Comparison of ENCODE assay signal across 8 mouse cellular contexts in genomic region chr9:70141885-70142326, GRCm38 (mm10). TPM values are rescaled to one million over a fixed set of nuclear protein-coding genes. Genes with fewer than 3 reads are reported as not detected.
A peak's percentile ranks its signal among the peaks of the same experiment; 100 is the strongest.
DNase-seq lines count a peak whose midpoint lies in the region; ATAC-seq and TF ChIP-seq lines count a peak whose summit lies in the region.

No protein-coding gene starts in this region.

- no peaks in the 10 kb centered on the region for H3K9me3 ChIP-seq in heart, embryonic 12.5 days (replicated peaks)
- no peaks in the 10 kb centered on the region for H3K9me3 ChIP-seq in forebrain, postnatal 0 days (ENCODE audit: low read length)
- no peaks in the 10 kb centered on the region for H3K9me3 ChIP-seq in liver, embryonic 13.5 days (replicated peaks)
- no peaks in the 10 kb centered on the region for H3K9me3 ChIP-seq in stomach, embryonic 15.5 days

- peak overlapping the region; percentile 97 for H3K4me2 ChIP-seq in heart, embryonic 12.5 days
- H3K4me2 ChIP-seq in forebrain, postnatal 0 days (ENCODE audit: low read depth) = peak overlapping the region; percentile 78
- peak overlapping the region; percentile 60 for H3K4me2 ChIP-seq in liver, embryonic 13.5 days
- peak overlapping the region; percentile 95 for H3K4me2 ChIP-seq in stomach, embryonic 15.5 days

- intact Hi-C loops in heart, postnatal 10 days (cut with DNase I) = no loop called here

- 5% methylated on average over 11 of the region's 11 CpGs for WGBS in heart, embryonic 12.5 days
- 3% methylated on average over 11 of the region's 11 CpGs for WGBS in forebrain, postnatal 0 days
- WGBS in liver, embryonic 13.5 days (ENCODE audit: insufficient replicate concordance) = 9% methylated on average over 11 of the region's 11 CpGs
- 7% methylated on average over 11 of the region's 11 CpGs for WGBS in stomach, embryonic 15.5 days

- no peak overlapping the region for H3K27ac ChIP-seq in heart, embryonic 12.5 days (ENCODE audit: poor library complexity, severe bottlenecking)
- H3K27ac ChIP-seq in forebrain, postnatal 0 days (ENCODE audit: low read depth, low read length) = peak overlapping the region; percentile 76
- no peak overlapping the region for H3K27ac ChIP-seq in liver, embryonic 13.5 days
- H3K27ac ChIP-seq in stomach, embryonic 15.5 days = no peak overlapping the region

- DNase-seq in heart, postnatal 10 days = no peak
- peak; percentile 36 for DNase-seq in ES-CJ7 (ENCODE audit: low read depth, low spot score)
- DNase-seq in forebrain, postnatal 0 days = peak; percentile 55
- DNase-seq in liver, embryonic 13.5 days = no peak
- DNase-seq in urinary bladder, postnatal 14 days (ENCODE audit: low spot score) = no peak

- ATAC-seq in heart, embryonic 12.5 days (ENCODE audit: insufficient number of reproducible peaks, low FRiP score) = no peak
- peak; percentile 27 for ATAC-seq in forebrain, postnatal 0 days
- no peak for ATAC-seq in liver, embryonic 13.5 days (ENCODE audit: low read depth)
- ATAC-seq in stomach, embryonic 15.5 days (ENCODE audit: insufficient read depth, low FRiP score, low read depth) = no peak
- ATAC-seq in megakaryocyte progenitor cell, adult 5-6 weeks (replicated peaks; ENCODE audit: poor library complexity) = no peak

- H3K27me3 ChIP-seq in heart, embryonic 12.5 days (replicated peaks) = peaks cover 22% of the 10 kb centered on the region; the same call in 1 of the 2 replicates
- no peaks in the 10 kb centered on the region for H3K27me3 ChIP-seq in forebrain, postnatal 0 days (ENCODE audit: insufficient read depth, low read length)
- H3K27me3 ChIP-seq in liver, embryonic 13.5 days = peaks cover 50% of the 10 kb centered on the region
- 0 out of 2 replicates have a peak, but pooled peaks cover 5% of the 10 kb centered on the region for H3K27me3 ChIP-seq in stomach, embryonic 15.5 days (replicated peaks)

- peak overlapping the region; percentile 80 for H3K4me3 ChIP-seq in heart, embryonic 12.5 days
- H3K4me3 ChIP-seq in forebrain, postnatal 0 days (ENCODE audit: low read depth, low read length) = peak overlapping the region; percentile 74
- peak overlapping the region; percentile 54; the same call in 1 of the 2 replicates for H3K4me3 ChIP-seq in liver, embryonic 13.5 days (replicated peaks)
- peak overlapping the region; percentile 59 for H3K4me3 ChIP-seq in stomach, embryonic 15.5 days (replicated peaks)

- TF ChIP-seq CTCF in forebrain, postnatal 0 days (IDR thresholded peaks at IDR 0.05; ENCODE audit: low read depth) = no peak

- peaks cover 31% of the 10 kb centered on the region for H3K4me1 ChIP-seq in heart, embryonic 12.5 days (replicated peaks)
- peaks cover 4% of the 10 kb centered on the region; the same call in 1 of the 2 replicates for H3K4me1 ChIP-seq in forebrain, postnatal 0 days (ENCODE audit: insufficient read depth)
- H3K4me1 ChIP-seq in liver, embryonic 13.5 days (replicated peaks) = 0 out of 2 replicates have a peak, but pooled peaks cover 8% of the 10 kb centered on the region
- H3K4me1 ChIP-seq in stomach, embryonic 15.5 days = peaks cover 8% of the 10 kb centered on the region; the same call in 1 of the 2 replicates

- 0 out of 2 replicates have a peak overlapping the region, but pooled peaks have one; percentile 77 for H3K9ac ChIP-seq in heart, embryonic 12.5 days
- H3K9ac ChIP-seq in forebrain, postnatal 0 days = peak overlapping the region; percentile 72
- H3K9ac ChIP-seq in liver, embryonic 13.5 days = no peak overlapping the region
- H3K9ac ChIP-seq in stomach, embryonic 15.5 days = no peak overlapping the region

- no peaks in the 10 kb centered on the region for H3K36me3 ChIP-seq in heart, embryonic 12.5 days
- H3K36me3 ChIP-seq in forebrain, postnatal 0 days (ENCODE audit: insufficient read depth) = no peaks in the 10 kb centered on the region
- no peaks in the 10 kb centered on the region for H3K36me3 ChIP-seq in liver, embryonic 13.5 days
- no peaks in the 10 kb centered on the region for H3K36me3 ChIP-seq in stomach, embryonic 15.5 days

RNA-seq across cellular contexts. Expression of gene Fam81a, which starts 0.5 kb away (rescaled TPM):
- 31.5 and 35.0 TPM in 2 replicates for polyA plus RNA-seq in heart, embryonic 12.5 days (2016; fragmentation: Nextera tagmentation; extraction: Ambion mirVana)
- total RNA-seq in heart, postnatal 10 days (2021) = 10 to 100 TPM; 20.2 to 20.8 TPM
- total RNA-seq in forebrain, postnatal 0 days (2014; rRNA removed) = 25.6 and 33.5 TPM in 2 replicates
- 16.4 and 29.4 TPM in 2 replicates for polyA plus RNA-seq in forebrain, postnatal 0 days (2015; fragmentation: Nextera tagmentation; extraction: Ambion mirVana)
- 0.75 and 1.1 TPM in 2 replicates for polyA plus RNA-seq in liver, embryonic 13.5 days (2015; fragmentation: Nextera tagmentation; extraction: Ambion mirVana)
- polyA plus RNA-seq in stomach, embryonic 15.5 days (2015; fragmentation: Nextera tagmentation; extraction: Ambion mirVana) = 16.2 and 16.7 TPM in 2 replicates
- not detected in 2 replicates for total RNA-seq in megakaryocyte progenitor cell, adult 5-6 weeks (2015)
- total RNA-seq in megakaryocyte progenitor cell, adult 5-6 weeks (2017) = not detected in 2 replicates

Comparison
In these comparisons a context has a peak if more than half of its experiments do, and no peak if none do; other contexts are left out.
1. H3K9ac ChIP-seq: peak in heart, embryonic 12.5 days (single experiment) and forebrain, postnatal 0 days (single experiment); none in liver, embryonic 13.5 days (single experiment) and stomach, embryonic 15.5 days (single experiment).
2. DNase-seq: peak in ES-CJ7 (single experiment) and forebrain, postnatal 0 days (single experiment); none in heart, postnatal 10 days (0 of 2), liver, embryonic 13.5 days (single experiment) and urinary bladder, postnatal 14 days (single experiment).
3. Peak in every context shown above with its lines, with median percentiles within 50 percentile points of each other: H3K4me2 ChIP-seq and H3K4me3 ChIP-seq.